Mouse (Mus musculus) embryonic facial prominence, embryonic 12.5 days (tissue): ENCODE data around the gene Zdhhc11. TPM values are rescaled to one million over a fixed set of nuclear protein-coding genes. Genes with fewer than 3 reads are reported as not detected.

Experiments
- ATAC-seq: fragments of 200-750 bp; cut with Nextera tagmentation; 2 replicates; pipeline ENCODE4 v1.8.0; 2017; ENCODE audit not compliant: insufficient number of reproducible peaks, insufficient read depth, low FRiP score, low TSS enrichment
- H3K27ac ChIP-seq: fragments of 300-500 bp; sonication (generic); 2 replicates; pipeline ENCODE4 v1.5.1; 2016; ENCODE audit warnings: mild to moderate bottlenecking
- H3K27me3 ChIP-seq: fragments of 300-500 bp; sonication (generic); 2 replicates; pipeline ENCODE4 v1.6.1; 2016; ENCODE audit warnings: mild to moderate bottlenecking, moderate library complexity
- H3K36me3 ChIP-seq: fragments of 300-500 bp; sonication (generic); 2 replicates; pipeline ENCODE4 v1.6.1; 2016; ENCODE audit warnings: mild to moderate bottlenecking
- H3K4me1 ChIP-seq: fragments of 300-500 bp; sonication (generic); 2 replicates; pipeline ENCODE4 v1.6.1; 2016
- H3K4me2 ChIP-seq: fragments of 300-500 bp; sonication (generic); replicated peaks from 2 replicates; pipeline ENCODE4 v1.6.1; 2016; ENCODE audit warnings: mild to moderate bottlenecking, moderate library complexity
- H3K4me3 ChIP-seq: fragments of 300-500 bp; sonication (generic); 2 replicates; pipeline ENCODE4 v1.5.1; 2016; ENCODE audit warnings: mild to moderate bottlenecking
- H3K9ac ChIP-seq: fragments of 300-500 bp; sonication (generic); 2 replicates; pipeline ENCODE4 v1.6.1; 2016; ENCODE audit warnings: mild to moderate bottlenecking, moderate library complexity
- H3K9me3 ChIP-seq: fragments of 300-500 bp; sonication (generic); 2 replicates; pipeline ENCODE4 v1.6.1; 2016; ENCODE audit warnings: mild to moderate bottlenecking, moderate library complexity
- WGBS: fragments of 180-500 bp; shearing (Covaris S2); methylation state at CpG from one replicate; pipeline ENCODE4 v1.1.7; 2016; 5-methylcytosine and 5-hydroxymethylcytosine counted together
- microRNA-seq: library from miRNA; unstranded; fragments of <30 nt; microRNA quantifications from one replicate; pipeline ENCODE4, GENCODE M21; 2017
- polyA plus RNA-seq: library from polyadenylated mRNA; unstranded; fragments of >200 nt; fragmentation: Nextera tagmentation; extraction: Ambion mirVana; gene quantifications from 2 replicates; pipeline ENCODE4 v1.2.1, GENCODE M21; 2016

The Zdhhc11 gene
- polyA plus RNA-seq, 1 experiment from 2014 or later = not detected

DNA sequence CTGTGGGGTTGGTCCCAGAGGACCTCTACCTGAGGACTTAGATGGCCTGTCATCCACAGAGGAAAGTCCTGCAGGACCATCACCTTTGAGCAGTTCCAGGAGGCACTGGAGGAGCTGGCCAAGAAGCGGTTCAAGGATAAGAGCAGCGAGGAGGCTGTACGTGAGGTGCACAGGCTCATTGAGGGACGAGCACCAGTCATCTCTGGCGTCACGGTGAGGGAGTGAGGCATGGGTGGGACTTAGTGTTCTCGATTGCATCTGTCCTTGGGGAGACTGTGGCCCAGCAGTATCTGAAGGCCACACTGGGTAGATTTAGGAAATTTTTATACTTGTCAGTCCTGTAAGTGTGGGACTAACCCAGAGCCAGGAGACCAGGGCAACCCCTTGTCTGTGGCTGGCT, 67.0 kb downstream of the Zdhhc11 start:
- Histone ChIP-seq H3K9me3 (no peaks in the 10 kb centered on the region), H3K4me2 (no peak overlapping the region), H3K36me3 (0 out of 2 replicates have a peak, but pooled peaks cover 4% of the 10 kb centered on the region), H3K4me1 (no peaks in the 10 kb centered on the region), H3K27me3 (no peaks in the 10 kb centered on the region), H3K27ac (no peak overlapping the region), H3K9ac (no peak overlapping the region), H3K4me3 (no peak overlapping the region)
- WGBS = 90% methylated on average over 7 of the region's 7 CpGs
- no peak for ATAC-seq

- WGBS = 80% methylated on average over 8 of the region's 8 CpGs
- Histone ChIP-seq H3K9me3 (no peaks in the 10 kb centered on the region), H3K9ac (no peak overlapping the region), H3K27me3 (no peaks in the 10 kb centered on the region), H3K4me2 (no peak overlapping the region), H3K4me3 (no peak overlapping the region), H3K36me3 (0 out of 2 replicates have a peak, but pooled peaks cover 4% of the 10 kb centered on the region), H3K4me1 (no peaks in the 10 kb centered on the region), H3K27ac (no peak overlapping the region)
- ATAC-seq = no peak
Observed at GRCm38 (mm10) chr13:74031133-74031532, 67.5 kb downstream of the Zdhhc11 start.

DNA sequence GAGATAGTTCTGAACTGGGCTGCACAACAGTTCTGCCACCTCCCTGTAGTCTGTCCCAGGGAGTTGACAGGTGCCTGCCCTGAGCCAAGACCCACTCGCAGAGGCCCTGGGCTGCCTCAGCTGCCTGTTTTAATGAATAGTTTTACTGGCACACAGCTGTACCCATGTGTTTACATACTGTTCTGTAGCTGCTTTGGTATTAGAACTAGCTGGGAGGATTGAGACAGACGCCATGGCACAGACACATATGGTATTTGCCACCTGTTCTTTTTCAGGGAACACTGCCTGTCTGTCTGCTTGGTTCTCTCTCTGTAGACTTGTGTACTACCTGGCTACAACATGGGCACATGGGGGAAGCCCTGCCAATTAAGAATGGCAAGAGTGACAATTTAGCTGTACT, 71.1 kb downstream of the Zdhhc11 start:
- Histone ChIP-seq H3K27ac (no peak overlapping the region), H3K4me1 (no peaks in the 10 kb centered on the region), H3K4me3 (no peak overlapping the region), H3K9me3 (no peaks in the 10 kb centered on the region), H3K27me3 (no peaks in the 10 kb centered on the region), H3K36me3 (peaks cover 29% of the 10 kb centered on the region), H3K9ac (no peak overlapping the region), H3K4me2 (no peak overlapping the region)
- 81% methylated on average over 2 of the region's 2 CpGs for WGBS
- ATAC-seq = no peak

DNA sequence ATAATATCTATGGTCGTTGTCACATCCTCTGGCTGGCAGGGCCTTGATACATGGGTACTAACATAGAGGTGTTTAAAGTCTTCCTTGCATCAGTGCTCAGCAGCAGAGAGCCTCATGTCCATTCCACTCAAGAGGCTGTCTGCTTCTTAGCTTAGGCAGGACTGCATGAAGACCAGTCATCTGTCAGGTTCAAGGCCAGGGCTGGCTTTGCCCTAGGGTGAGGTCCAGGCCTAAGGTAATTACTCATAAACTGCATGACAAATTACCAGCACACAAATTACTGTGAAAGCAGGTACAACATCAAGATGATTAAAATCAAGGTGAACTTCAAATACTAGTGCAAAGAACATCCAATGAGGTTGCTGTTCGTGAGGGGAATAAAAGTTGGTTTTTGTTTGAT, 72.1 kb downstream of the Zdhhc11 start:
- Histone ChIP-seq H3K9me3 (no peaks in the 10 kb centered on the region), H3K4me2 (no peak overlapping the region), H3K27me3 (no peaks in the 10 kb centered on the region), H3K4me3 (no peak overlapping the region), H3K27ac (no peak overlapping the region), H3K36me3 (peaks cover 39% of the 10 kb centered on the region), H3K4me1 (no peaks in the 10 kb centered on the region), H3K9ac (no peak overlapping the region)
- 94% methylated on average over 2 of the region's 2 CpGs for WGBS
- ATAC-seq = no peak

DNA sequence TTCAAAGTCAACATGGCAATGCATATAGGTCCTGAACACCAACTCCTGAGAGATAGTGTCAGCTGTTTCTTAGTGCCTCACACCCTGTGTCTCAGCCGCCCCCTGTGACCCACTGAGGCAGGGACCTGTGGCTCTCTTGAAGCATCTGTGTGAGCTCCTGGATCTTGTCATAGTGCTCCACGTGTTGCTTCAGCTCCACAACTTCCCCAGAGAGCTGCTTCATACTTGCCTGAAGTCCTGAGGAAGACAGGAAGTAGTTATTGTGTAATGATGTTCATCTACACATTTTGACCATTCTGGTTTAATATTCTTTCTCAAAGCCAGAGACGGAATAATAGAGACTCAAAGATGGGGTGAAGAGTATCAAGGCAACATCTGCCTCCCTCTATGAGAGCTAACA, 76.3 kb downstream of the Zdhhc11 start:
- Histone ChIP-seq H3K9ac (no peak overlapping the region), H3K4me2 (no peak overlapping the region), H3K36me3 (peaks cover 66% of the 10 kb centered on the region), H3K4me1 (no peaks in the 10 kb centered on the region), H3K9me3 (no peaks in the 10 kb centered on the region), H3K4me3 (no peak overlapping the region), H3K27ac (no peak overlapping the region), H3K27me3 (no peaks in the 10 kb centered on the region)
- 90% methylated on average over 3 of the region's 3 CpGs for WGBS
- ATAC-seq = no peak

Small RNA genes lying within 50 kb of the gene (microRNA-seq; reads per million reads assigned to microRNA genes)
- not detected for gene Gm25197

Other genes starting within 250 kb of the Zdhhc11 start
- gene Slc12a7, start 230.8 kb upstream of the Zdhhc11 start, polyA plus RNA-seq = 40.1 and 40.6 TPM in 2 replicates
- gene Nkd2, start 116.2 kb upstream of the Zdhhc11 start, polyA plus RNA-seq = 25.2 and 27.7 TPM in 2 replicates
- 45.5 and 48.4 TPM in 2 replicates for gene Trip13, start 26.1 kb upstream of the Zdhhc11 start, polyA plus RNA-seq
- gene Brd9, start 26.0 kb upstream of the Zdhhc11 start, polyA plus RNA-seq = 65.4 and 66.6 TPM in 2 replicates
- gene Tppp, start 45.6 kb downstream of the Zdhhc11 start, polyA plus RNA-seq = 0.89 and 1.1 TPM in 2 replicates
- 19.7 and 20.0 TPM in 2 replicates for gene Cep72, start 98.4 kb downstream of the Zdhhc11 start, polyA plus RNA-seq
- not detected in 2 replicates for gene Slc9a3, start 157.6 kb downstream of the Zdhhc11 start, polyA plus RNA-seq
- 78.3 and 79.8 TPM in 2 replicates for gene Exoc3, start 244.9 kb downstream of the Zdhhc11 start, polyA plus RNA-seq